Mouse (Mus musculus) heart, postnatal 0 days (tissue): ENCODE results near the gene Grb2.

Experiments
- CTCF ChIP-seq: IDR thresholded peaks from 2 replicates; pipeline ENCODE4 v1.5.1; 2016; ENCODE audit warnings: antibody characterized with exemption, control low read depth, low read depth
- EP300 ChIP-seq: IDR thresholded peaks from 2 replicates; pipeline ENCODE4 v1.6.1; 2016; ENCODE audit warnings: antibody characterized with exemption, low read depth

DNA sequence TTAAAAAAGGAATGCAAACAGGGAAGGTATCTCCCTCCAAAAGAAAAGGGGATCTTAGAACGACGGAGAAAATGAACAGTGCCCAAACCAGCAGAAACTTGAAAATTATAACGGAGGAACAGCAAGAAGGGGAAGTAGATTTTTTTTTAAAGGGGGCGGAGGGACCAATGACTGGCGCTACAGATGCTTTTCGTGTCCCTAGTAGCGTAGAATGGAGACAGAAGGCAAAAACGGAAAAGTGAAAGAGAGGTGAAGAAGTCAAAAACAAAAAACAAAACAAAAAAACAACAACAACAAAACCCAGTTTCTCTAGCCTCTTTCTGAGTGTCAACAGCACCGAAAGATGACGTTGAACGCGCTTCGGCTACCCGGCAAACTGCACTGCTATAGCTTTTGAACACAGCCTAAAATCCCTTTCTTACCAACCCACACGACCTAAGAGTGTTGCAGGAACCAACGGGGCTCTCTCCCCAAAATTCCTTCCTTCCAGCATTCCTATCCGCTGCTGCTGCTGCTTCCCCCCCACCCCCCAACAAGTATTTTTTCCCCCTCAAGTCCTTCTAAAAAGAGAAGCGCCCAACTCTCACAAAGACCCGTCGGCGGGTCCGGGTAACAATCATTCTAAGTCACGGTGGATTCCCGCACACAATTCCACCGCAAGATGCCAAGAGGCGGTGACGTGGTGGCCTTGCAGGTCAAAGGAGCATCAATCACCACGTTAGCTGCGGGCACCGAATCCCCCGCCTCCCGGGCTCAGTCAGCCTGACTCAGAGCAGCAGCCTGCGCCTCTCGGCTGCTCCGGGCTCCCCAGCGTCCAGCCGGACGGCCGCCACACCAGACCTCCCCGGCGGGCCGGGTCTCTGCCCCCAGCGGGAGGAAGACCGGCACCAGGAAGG, 836 bp downstream of the Grb2 start:
- no peak for TF ChIP-seq CTCF
- no peak for TF ChIP-seq EP300
